ENCODE assay signal across 13 mouse cellular contexts in genomic region chr13:56087936-56088335, GRCm38 (mm10). TPM values are rescaled to one million over a fixed set of nuclear protein-coding genes. Genes with fewer than 3 reads are reported as not detected.
A peak's percentile ranks its signal among the peaks of the same experiment; 100 is the strongest.
DNase-seq lines count a peak whose midpoint lies in the region; ATAC-seq and TF ChIP-seq lines count a peak whose summit lies in the region.
"Had no signal": no experiment of that assay in that cellular context is flagged by ENCODE, and none has a peak within 500 bp of the region (broad histone marks: within the 10 kb centered on the region; RNA-seq: fewer than 3 reads in every experiment).

No protein-coding gene starts in this region.

- intact Hi-C loops in gastrocnemius, adult 2 months (cut with DNase I), result no loop called here
- intact Hi-C loops in heart, postnatal 10 days (cut with DNase I), result no loop called here

- H3K9me3 ChIP-seq in midbrain, embryonic 13.5 days, result no peaks in the 10 kb centered on the region
- no peaks in the 10 kb centered on the region for H3K9me3 ChIP-seq in midbrain, embryonic 14.5 days (ENCODE audit: control insufficient read depth, low read length)
- H3K9me3 ChIP-seq in neural tube, embryonic 15.5 days (replicated peaks), result no peaks in the 10 kb centered on the region
- H3K9me3 ChIP-seq: forebrain, embryonic 12.5 days; lung, embryonic 15.5 days had no signal

- no peaks in the 10 kb centered on the region for H3K27me3 ChIP-seq in midbrain, embryonic 13.5 days
- no peaks in the 10 kb centered on the region for H3K27me3 ChIP-seq in midbrain, embryonic 14.5 days (ENCODE audit: control insufficient read depth, insufficient read depth, low read length)
- H3K27me3 ChIP-seq in neural tube, embryonic 15.5 days (replicated peaks), result no peaks in the 10 kb centered on the region
- H3K27me3 ChIP-seq: forebrain, embryonic 12.5 days; lung, embryonic 15.5 days had no signal

- TF ChIP-seq CTCF in gastrocnemius, adult 2 months (IDR thresholded peaks at IDR 0.05), result no peak

- H3K9ac ChIP-seq in midbrain, embryonic 13.5 days (replicated peaks), result 0 out of 2 replicates have a peak overlapping the region, but pooled peaks have one; percentile 4
- H3K9ac ChIP-seq in midbrain, embryonic 14.5 days (replicated peaks; ENCODE audit: low read length), result no peak overlapping the region
- H3K9ac ChIP-seq in neural tube, embryonic 15.5 days (replicated peaks), result no peak overlapping the region
- H3K9ac ChIP-seq: forebrain, embryonic 12.5 days; lung, embryonic 15.5 days had no signal

- H3K4me3 ChIP-seq in gastrocnemius, adult 2 months, result no peak overlapping the region
- no peak overlapping the region for H3K4me3 ChIP-seq in midbrain, embryonic 13.5 days (replicated peaks)
- no peak overlapping the region for H3K4me3 ChIP-seq in midbrain, embryonic 14.5 days (replicated peaks; ENCODE audit: low read depth, low read length)
- no peak overlapping the region for H3K4me3 ChIP-seq in neural tube, embryonic 15.5 days (replicated peaks)
- H3K4me3 ChIP-seq: forebrain, embryonic 12.5 days; lung, embryonic 15.5 days had no signal

- no peak overlapping the region for H3K4me2 ChIP-seq in midbrain, embryonic 13.5 days (replicated peaks)
- no peak overlapping the region for H3K4me2 ChIP-seq in midbrain, embryonic 14.5 days (ENCODE audit: low read length)
- no peak overlapping the region for H3K4me2 ChIP-seq in neural tube, embryonic 15.5 days
- H3K4me2 ChIP-seq: forebrain, embryonic 12.5 days; lung, embryonic 15.5 days had no signal

- 88% methylated on average over 19 of the region's 19 CpGs for WGBS in midbrain, embryonic 13.5 days
- 85% methylated on average over 19 of the region's 19 CpGs for WGBS in midbrain, embryonic 14.5 days
- 72% methylated on average over 19 of the region's 19 CpGs for WGBS in neural tube, embryonic 15.5 days

- H3K4me1 ChIP-seq in midbrain, embryonic 13.5 days (replicated peaks), result no peaks in the 10 kb centered on the region
- no peaks in the 10 kb centered on the region for H3K4me1 ChIP-seq in midbrain, embryonic 14.5 days (ENCODE audit: control insufficient read depth, insufficient read depth, low read length)
- H3K4me1 ChIP-seq in neural tube, embryonic 15.5 days, result peaks cover 23% of the 10 kb centered on the region
- H3K4me1 ChIP-seq: forebrain, embryonic 12.5 days had no signal

- DNase-seq in gastrocnemius, adult 2 months, result peak; percentile 74
- no peak for DNase-seq in gastrocnemius, postnatal 10 days
- DNase-seq in midbrain, embryonic 14.5 days, result no peak
- DNase-seq in heart, postnatal 10 days, result peak; percentile 82 to 85
- no peak for DNase-seq in right cerebral cortex, postnatal 4 days
- no peak for DNase-seq in right cerebral cortex, postnatal 14 days
- DNase-seq: adrenal gland, postnatal 14 days; cerebellum, postnatal 36 days; thymus, adult 2 months had no signal

- H3K36me3 ChIP-seq in midbrain, embryonic 13.5 days, result peaks cover 87% of the 10 kb centered on the region
- peaks cover 59% of the 10 kb centered on the region for H3K36me3 ChIP-seq in midbrain, embryonic 14.5 days (ENCODE audit: control insufficient read depth, insufficient read depth, low read length)
- H3K36me3 ChIP-seq in neural tube, embryonic 15.5 days, result peaks cover 43% of the 10 kb centered on the region

- H3K27ac ChIP-seq in gastrocnemius, adult 2 months, result peak overlapping the region; percentile 53
- 0 out of 2 replicates have a peak overlapping the region, but pooled peaks have one; percentile 32 for H3K27ac ChIP-seq in midbrain, embryonic 13.5 days
- H3K27ac ChIP-seq in midbrain, embryonic 14.5 days (replicated peaks; ENCODE audit: low read depth, low read length), result no peak overlapping the region
- H3K27ac ChIP-seq in neural tube, embryonic 15.5 days (replicated peaks), result peak overlapping the region; percentile 18; the same call in 1 of the 2 replicates
- H3K27ac ChIP-seq: forebrain, embryonic 12.5 days; lung, embryonic 15.5 days had no signal

- no peak for ATAC-seq in midbrain, embryonic 13.5 days
- no peak for ATAC-seq in midbrain, embryonic 14.5 days (ENCODE audit: low FRiP score, low TSS enrichment)
- ATAC-seq in neural tube, embryonic 15.5 days (ENCODE audit: low FRiP score), result no peak

RNA-seq across cellular contexts. Expression of gene H2afy, which starts 48.2 kb away (rescaled TPM):
- total RNA-seq in gastrocnemius, adult 2 months (2021), result 10 to 100 TPM; 64.1 to 69.2 TPM
- 10 to 100 TPM; 68.3 to 81.6 TPM for total RNA-seq in gastrocnemius, postnatal 10 days (2021)
- polyA plus RNA-seq in midbrain, embryonic 13.5 days (2015; fragmentation: Nextera tagmentation; extraction: Ambion mirVana), result 414 and 443 TPM in 2 replicates
- polyA plus RNA-seq in midbrain, embryonic 14.5 days (2014; fragmentation: Nextera tagmentation; extraction: Ambion mirVana), result 292 and 355 TPM in 2 replicates
- 10 to 100 TPM; 76.6 to 79.5 TPM for total RNA-seq in heart, postnatal 10 days (2021)
- 244 and 272 TPM in 2 replicates for polyA plus RNA-seq in neural tube, embryonic 15.5 days (2015; fragmentation: Nextera tagmentation; extraction: Ambion mirVana)

Comparison
In these comparisons a context has a peak if more than half of its experiments do, and no peak if none do; other contexts are left out.
1. DNase-seq: peak in gastrocnemius, adult 2 months (single experiment) and heart, postnatal 10 days (2 of 2); none in gastrocnemius, postnatal 10 days (single experiment), midbrain, embryonic 14.5 days (single experiment), right cerebral cortex, postnatal 4 days (single experiment) and right cerebral cortex, postnatal 14 days (single experiment).